Mouse (Mus musculus) embryo, embryonic 10.5 days (tissue): Measurements from ENCODE around the gene Zdhhc8.

ENCODE experiments used
- DNase-seq: peaks from one replicate; pipeline ENCODE4 v3.0.0-alpha.2; 2015; ENCODE audit warnings: low spot score

The Zdhhc8 gene

DNA sequence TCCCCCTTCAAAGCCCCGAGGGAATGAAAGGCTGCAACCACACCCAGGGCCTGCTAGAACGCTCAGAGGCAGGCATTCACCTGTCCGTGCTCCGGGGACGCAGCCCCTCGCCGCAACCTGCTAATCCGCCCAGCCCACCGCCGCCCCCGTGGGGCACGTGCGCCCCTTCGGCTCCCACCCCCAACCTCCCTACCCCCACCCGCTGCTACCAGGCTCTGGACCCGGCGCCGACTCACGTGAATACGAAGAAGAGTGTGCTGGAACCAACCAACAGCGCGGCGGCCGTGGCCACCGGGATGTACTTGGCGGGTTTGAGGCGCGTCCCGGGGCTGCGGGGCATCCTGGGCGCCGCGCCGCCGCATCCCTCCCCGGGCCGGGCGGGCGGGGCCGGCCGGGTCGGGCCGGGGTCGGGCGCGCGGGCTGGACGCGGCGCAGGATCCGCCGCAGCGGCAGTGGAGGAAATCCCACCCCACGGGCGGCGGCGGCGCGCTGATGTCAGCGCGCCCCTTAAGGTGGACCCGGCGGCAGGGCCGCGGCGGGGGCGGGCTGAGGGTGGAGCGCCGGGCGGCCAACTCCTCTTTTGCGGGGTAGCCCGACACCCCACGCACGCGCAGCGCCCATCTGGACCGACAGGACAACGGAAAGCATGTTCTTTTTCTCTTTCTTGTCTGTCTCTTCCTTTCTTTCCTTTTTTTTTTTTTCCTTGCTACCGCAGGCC, at the start of gene Zdhhc8:
TSS of gene Zdhhc8 (minus strand) at position 466 of the 718 bp plus-strand sequence.
- DNase-seq = peak; percentile 75

DNA sequence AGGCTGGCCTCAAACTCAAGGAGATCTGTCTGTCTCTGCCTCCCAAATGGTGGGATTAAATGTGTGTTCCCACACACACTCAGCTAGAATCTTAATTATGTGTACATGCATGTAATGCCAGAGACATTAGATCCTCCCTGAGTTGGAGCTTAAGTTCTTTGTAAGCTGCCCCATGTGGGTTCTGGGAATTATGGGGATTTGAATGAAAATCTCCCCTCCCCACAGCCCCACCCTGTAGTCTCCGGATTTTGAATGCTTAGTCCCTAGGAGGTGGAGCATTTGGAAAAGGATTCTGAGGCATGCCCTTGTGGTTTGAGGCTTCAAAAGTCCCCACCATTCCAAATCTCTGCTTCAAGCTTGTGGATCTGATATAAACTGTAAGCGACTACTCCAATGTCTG, 40.2 kb upstream of the Zdhhc8 start:
- DNase-seq = no peak

DNA sequence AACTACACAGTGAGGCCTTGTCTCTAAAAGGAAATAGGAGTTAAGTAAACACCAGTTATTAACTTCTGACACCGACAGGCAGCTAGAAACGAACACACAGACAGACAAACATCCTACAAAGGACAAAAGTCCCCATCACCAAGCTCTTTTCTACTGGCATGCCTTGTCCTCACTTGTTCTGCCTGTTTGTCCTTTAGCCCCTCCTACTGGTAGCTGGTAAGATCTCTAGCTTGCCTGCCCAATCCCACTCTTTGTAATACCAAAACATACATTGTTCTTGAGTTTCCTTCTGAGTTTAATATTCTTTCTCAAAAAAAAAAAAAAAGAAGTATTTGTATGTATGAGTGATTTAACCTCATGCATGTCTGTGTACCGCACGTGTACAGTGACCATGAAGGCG, 33.2 kb upstream of the Zdhhc8 start:
- peak; percentile 45 for DNase-seq

DNA sequence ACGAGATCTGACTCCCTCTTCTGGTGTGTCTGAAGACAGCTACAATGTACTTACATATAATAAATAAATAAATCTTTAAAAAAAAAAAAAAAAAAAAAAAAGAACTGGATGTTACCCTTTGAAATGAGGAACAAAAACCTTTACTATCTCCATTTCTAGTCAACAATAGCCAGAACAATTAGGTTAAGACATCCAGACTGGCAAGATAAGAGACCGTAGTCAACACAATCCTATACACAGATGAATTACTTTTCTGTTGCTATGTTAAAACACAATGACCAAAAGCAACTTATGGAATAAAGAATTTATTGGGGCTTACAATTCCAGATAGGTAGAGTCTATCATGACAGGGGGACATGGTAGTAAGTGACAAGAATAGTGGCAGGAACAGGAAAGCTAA, 30.1 kb upstream of the Zdhhc8 start:
- no peak for DNase-seq

DNA sequence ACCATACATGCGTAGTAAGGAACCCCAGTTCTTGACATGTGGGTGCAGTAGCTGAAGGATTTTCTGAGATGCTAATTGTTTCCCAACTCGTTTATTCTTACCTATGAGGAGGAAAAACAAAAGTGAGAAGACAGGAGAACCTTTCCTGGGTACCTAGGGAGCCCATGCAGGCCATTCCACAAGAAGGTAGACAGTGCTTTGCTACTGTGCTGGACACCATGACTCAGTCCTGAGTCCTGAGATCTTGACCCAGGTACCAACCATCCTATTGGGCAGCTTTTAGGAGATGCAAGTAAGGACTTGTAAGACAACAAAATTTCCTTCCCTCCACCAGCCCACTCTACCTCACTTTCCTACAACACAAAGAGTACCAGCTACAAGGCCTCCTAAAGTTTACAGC, 23.3 kb upstream of the Zdhhc8 start, which contains the start of gene Gm49776:
TSS of gene Gm49776 (minus strand) at position 101 of the 400 bp plus-strand sequence.
- DNase-seq = no peak

DNA sequence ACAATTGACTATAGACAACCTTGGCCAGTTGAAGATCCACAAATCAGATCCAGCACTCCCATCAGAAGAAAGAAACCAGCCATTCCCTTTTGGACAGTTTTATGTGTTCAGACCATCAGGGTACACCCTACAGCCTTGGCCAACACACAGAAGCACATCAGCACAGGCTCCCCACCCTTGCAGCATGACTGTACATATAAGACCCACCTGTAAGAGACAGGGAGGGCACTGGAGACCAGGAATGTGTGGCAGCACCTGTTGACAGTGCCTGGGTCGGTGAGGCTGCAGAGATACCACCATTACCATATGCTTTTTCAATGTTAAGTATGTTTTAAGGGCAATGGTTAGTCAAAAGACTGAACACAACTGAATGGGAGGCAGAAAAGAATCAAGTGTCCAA, 18.9 kb upstream of the Zdhhc8 start:
- no peak for DNase-seq

DNA sequence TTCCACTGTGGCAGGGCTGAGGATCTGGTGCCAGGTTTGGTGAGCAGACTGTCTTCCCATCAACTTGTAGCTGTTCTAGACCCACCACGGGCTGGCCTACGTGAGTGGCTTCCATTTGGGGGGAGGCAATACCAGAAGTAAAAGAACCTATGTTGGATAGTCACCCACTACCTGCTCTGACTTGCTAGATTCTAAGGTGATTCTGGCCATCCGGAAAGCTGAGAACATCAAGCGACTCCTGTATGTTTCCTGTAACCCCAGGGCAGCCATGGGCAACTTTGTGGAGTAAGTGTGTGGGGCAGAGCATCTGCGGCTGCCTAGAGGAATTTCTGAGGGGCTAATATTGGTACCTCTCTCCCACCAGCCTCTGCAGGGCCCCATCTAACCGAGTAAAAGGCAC, 17.8 kb upstream of the Zdhhc8 start:
- DNase-seq = no peak

DNA sequence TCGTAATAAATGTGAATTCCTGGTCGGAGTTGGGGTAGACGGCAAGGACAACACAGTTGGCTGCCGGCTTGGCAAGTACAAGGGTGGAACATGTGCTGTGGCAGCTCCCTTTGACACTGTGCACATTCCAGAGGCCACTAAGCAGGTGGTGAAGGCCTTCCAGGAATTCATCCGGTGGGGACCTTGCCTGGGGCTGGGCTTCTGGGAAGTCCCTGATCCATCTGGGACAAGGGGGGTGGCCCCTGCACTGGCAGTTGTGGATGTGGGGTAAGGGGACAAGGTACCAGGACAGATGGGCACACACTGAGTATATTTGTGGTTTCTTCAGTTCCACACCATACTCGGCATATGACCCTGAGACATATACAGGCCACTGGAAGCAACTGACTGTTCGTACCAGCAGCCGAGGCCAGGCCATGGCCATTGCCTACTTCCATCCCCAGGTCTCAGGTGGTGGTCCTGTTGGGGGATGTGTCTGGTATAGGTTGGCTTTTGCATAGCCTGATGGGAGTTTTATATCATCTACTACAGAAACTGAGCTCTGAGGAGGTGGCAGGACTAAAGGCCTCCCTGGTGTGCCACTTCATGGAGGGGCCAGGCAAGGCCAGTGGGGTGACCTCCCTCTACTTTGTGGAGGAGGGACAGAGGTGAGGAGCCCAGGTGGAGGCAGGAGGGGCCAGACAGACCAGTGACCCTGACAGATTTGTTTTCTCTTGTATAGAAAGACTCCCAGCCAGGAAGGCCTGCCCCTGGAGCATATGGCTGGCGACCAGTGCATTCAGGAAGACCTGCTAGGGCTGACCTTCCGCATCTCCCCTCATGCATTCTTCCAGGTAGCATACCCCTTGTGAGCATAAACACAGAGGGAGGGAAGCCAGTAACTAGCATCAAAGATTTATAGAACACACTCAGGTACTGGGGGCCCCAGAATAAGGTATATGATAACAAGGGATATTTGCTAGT, 16.2 kb upstream of the Zdhhc8 start:
- DNase-seq = peak; percentile 19

DNA sequence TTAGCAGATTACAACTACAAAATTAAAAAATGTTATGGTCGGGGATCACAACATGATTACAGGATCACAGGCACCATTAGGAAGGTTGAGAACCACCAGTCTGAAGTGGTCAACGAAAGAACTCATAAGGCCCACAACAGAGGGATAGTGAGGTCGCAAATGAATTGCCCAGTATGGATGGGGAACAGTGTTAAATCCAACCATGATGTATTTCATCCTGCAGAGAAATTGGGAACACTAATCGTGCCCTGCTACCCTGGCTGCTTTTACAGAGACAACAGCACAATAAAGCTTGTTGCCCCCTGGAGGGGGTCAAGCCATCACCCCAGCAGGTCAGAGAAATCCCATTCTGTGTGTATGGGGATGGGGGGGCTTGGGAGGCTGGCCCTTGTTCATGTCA, 15.3 kb upstream of the Zdhhc8 start:
- DNase-seq = no peak

DNA sequence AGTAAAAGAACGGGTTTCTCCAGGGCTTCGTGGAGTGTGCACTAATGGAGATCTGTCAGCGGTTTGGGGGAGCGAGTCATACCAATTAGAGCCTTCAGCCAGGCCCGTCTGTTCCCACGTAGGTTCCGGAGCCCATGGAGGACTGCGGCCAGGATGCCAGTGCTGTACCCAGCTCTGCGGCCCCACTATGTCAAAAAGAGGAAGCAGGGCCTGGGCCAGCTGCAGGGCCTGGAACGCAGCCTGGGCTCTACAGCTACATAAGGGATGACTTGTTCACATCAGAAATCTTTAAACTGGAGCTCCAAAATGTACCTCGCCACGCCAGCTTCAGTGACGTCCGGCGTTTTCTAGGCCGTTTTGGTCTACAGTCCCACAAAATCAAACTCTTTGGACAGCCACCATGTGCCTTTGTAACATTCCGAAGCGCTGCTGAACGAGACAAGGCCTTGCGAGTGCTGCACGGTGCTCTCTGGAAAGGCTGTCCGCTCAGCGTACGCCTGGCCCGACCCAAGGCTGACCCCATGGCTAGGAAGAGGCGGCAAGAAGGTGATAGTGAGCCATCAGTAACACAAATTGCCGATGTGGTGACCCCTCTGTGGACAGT, 14.5 kb upstream of the Zdhhc8 start:
- peak; percentile 30 for DNase-seq

DNA sequence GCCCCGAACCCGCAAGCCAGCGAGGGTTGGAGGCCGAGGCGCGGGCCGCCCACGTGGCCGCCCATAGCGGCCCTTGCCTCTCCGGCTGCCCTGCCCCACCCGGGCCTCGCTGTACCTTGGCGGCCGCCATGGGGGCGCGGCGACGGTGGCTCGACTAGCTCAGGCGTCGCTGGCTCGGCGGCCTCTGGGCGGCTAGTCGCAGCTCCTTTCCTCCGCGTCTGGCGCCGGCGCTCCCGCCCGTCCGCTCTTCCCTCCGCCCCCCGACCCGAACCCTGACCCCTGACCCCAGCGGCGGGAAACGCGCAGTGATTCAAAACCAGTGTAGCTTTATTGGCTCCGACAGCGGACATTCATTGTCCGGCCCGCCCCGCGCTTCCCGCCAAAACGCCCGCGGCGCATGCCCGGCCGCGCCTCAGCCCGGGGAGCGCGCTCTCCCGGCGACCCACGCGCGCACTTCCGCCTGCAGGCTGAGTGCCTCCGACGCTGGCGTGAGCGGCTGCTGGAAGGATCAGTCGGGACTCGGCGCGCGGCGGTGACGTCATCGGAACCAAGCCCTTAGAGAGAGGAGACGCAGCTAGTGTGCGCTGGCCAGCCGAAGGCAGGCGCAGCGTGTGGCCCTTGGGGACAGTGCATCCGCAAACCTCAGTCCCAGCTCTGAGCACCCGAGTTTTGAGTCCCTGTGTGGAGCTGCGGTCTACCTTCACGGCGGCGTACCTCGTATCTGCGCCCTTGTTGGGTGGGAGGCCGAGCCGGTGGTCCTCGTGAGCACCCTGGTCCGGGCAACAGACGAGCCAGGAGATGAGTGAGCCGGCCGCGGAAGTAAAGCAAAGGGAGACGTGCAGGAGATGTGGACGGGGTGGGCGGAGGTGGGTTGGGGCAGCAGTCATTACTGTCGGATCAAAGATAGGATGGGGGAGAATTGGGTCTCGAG, 13.8 kb upstream of the Zdhhc8 start, which contains the start of the genes Trmt2a and Ranbp1:
TSS of gene Trmt2a (plus strand) at position 247 of the 931 bp plus-strand sequence.
TSS of gene Ranbp1 (minus strand) at position 300 of the 931 bp plus-strand sequence.
- DNase-seq = peak; percentile 100

DNA sequence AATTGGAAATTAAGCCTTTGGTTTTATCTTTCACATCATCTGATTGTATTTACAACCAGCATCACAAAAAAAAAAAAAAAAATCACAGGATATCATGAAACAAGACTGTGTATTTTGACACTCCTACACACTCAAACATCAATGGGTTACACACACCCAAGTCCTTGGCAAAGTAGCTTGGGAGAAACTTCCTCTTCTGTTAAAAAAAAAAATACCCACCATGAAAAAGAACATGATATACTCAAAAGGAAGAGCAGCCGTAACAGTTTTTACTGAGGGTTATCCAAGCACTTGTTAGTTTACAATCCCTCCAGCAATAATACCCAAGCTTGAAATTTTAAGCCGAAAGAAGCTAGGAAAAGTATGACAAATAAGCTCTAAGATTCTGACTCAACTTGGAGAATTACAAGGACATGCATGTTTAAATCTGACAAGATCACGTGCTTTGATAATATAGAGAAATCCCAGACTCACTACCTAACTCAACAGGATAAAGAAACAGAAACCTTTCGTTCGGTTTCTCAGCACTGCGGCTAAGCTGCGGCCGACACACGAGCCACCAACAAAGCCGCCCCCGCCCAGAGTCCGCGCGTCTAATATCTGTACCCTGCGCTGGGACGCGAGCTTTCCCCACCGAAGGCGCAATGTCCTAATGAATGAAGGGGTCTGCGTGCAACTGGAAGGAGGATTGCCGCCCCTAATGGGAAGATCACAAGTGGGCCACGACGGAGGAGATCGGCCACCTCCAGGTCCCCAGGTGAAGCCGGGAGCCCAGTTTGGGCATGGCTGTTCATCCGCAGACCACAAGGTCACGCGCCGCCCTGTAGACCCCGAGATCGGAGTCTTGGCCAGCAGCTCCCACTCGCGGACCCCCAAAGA, 12.8 kb upstream of the Zdhhc8 start:
- DNase-seq = peak; percentile 58

DNA sequence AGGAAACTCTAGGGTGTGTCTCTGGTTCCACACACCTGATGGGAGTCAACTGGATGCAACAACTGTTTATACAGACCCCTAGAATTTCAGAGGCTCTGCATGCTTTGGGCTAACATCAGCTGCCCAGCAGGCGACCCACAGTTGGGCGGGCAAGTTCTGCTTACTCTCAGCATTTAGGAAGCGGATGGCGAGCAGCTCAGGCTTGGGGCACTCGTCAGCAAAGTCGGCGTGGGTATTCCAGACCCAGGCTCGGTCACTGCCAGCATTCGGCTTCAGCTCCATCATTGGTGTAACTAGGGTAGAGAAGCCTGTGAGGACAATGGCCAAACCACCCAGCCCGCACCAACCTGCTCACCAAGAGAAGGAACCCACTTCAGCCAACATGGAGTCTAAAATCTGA, 6.6 kb upstream of the Zdhhc8 start:
- no peak for DNase-seq

DNA sequence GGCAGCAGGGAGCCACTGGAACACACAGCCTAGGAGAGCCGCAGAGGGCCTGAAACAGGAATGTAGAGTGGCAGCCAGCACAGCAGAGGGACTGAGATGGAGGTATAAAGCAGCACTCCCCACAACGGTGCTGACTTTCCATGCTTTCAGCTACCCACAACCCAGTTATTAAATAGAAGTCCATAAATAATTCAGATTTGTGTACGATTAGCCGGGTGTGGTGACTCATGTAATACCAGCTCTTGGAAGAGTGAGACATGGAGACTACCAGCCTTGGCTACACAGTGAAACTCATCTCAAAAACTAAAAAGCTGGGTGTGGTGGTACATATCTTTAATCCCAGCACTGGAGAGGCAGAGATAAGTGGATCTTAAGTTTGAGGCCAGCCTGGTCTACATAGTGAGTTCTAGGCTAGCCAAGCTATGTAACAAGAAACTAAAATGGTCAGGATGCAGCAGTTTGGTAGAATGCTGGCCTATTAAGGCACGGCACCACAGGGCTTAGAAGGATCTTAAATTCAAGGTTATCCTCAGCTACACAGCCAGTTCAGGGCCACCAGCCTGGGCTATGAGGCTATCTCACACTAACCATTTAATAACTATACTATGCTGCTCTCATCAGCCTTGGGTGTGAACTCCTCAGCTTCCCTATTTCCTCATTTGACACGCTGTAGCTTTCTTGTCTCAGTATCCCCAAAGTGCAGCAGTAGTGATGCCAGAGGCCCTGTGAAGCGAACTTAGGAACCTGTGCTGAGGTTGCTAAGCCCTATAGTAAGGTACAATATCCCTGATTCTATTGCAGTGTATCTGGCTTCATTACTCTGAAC, 2.0 kb upstream of the Zdhhc8 start:
- DNase-seq = no peak

DNA sequence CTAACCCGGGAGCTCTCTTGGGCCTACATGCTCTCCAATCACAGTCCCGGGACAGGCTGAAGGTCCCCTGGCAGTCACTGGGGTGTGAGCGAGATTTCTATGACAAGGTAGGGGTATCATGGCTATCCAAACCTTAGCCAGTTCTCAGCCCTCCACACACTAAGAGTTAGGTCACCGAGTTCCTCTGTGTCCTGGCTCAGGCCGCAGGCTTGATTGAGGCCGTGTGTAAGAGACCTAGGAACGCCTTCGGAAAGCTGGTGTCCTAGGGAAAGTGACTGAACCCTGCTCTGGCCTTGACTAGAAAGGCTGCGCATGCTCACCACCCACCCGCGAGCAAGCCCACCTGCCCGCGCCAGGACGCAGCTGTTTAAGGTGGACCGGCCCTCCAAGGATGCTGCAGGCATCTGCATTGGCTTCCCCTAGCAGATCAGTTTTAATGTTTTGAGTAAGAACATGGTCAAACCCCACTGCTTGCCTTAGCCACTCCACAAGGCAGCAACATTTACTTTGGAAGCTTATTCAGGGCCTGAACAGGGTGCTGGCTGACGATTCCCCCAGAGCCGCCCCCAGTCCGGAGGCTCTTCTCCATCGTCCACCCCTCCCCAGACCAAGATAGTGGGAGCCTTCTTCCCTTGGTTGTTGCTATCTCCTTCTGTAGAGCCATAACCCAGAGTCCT, 591 bp upstream of the Zdhhc8 start:
- DNase-seq = peak; percentile 74

DNA sequence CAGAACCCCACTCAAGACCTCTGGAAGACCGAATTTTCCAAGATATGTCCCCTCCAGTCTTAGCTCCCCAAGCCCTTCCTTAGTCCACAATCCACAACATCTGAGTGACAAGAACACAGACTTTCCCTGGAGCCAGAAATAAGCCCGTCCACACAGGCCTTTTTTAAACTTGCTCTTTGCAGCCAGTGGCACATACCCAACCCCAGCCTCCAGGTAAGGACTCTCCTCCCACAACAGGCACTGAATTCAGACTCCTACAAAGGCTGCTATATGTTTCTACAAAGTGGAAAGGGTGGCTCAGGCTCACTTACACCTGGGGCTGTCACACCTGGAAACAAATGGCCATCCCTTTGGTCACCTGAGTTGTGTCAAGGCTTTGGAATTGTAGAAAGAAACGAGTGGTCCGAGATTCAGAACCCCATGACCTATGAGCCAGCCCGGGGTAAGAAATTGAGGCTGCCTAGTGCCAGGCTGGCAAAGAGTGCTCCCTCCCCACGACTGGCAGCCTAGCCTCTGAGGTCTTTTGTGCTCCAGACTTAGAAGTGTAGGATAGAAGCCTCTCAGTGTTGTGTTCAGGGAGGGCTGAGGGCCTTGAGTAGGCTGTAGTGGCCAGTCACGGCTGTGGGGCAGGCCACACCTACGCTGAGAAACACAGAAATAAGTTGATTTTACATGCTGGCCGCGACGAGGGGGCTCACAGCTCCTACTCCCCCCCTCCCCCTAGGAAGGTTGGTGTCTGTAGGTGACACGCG, 841 bp downstream of the Zdhhc8 start:
- DNase-seq = peak; percentile 22

DNA sequence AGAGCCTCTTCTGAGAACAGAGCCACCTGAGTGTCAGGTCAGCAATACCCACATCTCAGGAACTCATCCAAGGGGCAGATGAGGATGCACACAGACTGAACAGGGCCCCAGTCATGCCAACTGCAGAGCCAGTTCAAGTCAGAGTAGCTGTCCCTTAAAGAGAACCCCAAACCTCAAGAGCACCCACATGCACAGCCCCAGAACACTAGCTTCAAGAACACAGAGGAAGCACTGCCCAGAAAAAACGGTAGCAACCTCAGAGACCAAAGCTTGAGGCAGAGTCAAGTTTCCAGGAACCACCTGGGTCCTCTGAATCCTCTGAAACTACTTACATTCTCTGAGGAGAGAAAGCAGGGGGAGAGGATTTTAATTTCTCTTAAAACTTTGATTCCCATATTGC, 1.5 kb downstream of the Zdhhc8 start:
- no peak for DNase-seq

DNA sequence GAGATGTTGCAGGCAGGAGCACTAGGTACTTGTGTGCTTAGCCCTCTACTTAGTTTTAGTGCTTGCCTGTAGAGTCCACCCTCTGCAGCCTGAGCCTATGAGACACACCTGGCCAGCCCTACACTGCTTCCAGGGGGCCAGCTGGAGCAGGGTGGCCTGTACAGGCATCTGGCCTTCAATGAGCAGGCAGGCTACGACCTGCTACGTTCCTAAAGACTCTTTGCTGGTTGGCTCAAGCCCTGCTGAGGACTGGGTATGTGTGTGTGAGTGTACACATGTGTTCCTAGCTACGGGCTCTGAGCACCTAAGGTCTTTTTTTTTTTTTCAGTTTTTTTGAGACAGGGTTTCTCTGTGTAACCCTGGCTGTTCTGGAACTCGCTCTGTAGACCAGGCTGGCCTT, 3.5 kb downstream of the Zdhhc8 start:
- no peak for DNase-seq
